Mouse (Mus musculus) layer of hippocampus, adult 8-10 months (tissue): ENCODE data around the gene Gga1. TPM values are rescaled to one million over a fixed set of nuclear protein-coding genes. Genes with fewer than 3 reads are reported as not detected.

ENCODE experiments used
- DNase-seq, 2 experiments: peaks; one replicate each; pipeline ENCODE4 v3.0.0; 2022; ENCODE audit warnings: low spot score in 2 of 2
- microRNA-seq, 2 experiments: library from miRNA; unstranded; fragments of <30 nt; microRNA quantifications; one replicate each; pipeline ENCODE4 v1.2.0; 2022
- total RNA-seq, 4 experiments: library from RNA; stranded (reverse); gene quantifications; 2 replicates each; pipeline ENCODE4 v1.2.4; 2022

The Gga1 gene
- total RNA-seq, 4 experiments from 2014 or later: 59.2 to 63.9 (median 62.6) TPM

- DNase-seq: peak; percentile 74 to 90
Observed at GRCm38 (mm10) chr15:78934784-78935320, 57.9 kb downstream of the Gga1 start, which contains the start of gene Nol12. Gene Nol12, plus strand, starts transcription at chr15:78934933.

- no peak for DNase-seq
Observed at GRCm38 (mm10) chr15:78936403-78936802, 59.4 kb downstream of the Gga1 start.

- DNase-seq: no peak
Observed at GRCm38 (mm10) chr15:78937311-78937710, 60.3 kb downstream of the Gga1 start.

- DNase-seq: no peak
Observed at GRCm38 (mm10) chr15:78937963-78938362, 61.0 kb downstream of the Gga1 start.

- no peak for DNase-seq
Observed at GRCm38 (mm10) chr15:78940325-78940724, 63.3 kb downstream of the Gga1 start.

DNA sequence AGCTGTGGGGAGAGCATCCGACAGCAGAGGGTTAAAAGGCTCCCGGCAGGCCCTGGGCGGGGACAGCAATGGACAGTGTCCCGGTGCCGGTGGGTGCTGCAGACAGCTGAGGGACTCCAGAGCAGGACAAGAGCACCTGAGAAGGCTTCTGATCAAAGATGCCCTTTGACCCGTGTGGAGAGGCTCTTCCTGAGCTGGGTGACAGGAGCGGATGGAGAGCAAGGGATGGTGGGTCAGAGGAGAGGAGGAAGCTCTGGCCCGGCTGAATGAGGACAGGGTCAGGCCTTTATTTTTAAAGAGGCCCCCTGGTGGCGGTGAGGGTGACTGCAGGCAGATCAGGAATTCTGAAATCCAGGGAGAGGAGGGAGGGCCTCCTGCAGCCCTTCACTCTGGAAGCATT is 65.7 kb downstream of the Gga1 start:
- DNase-seq: peak; percentile 64 to 79

Small RNA genes within 50 kb of the gene (microRNA-seq; reads per million reads assigned to microRNA genes)
- gene Mir6955: 0.51 to 1.3 reads per million in 2 experiments

Other genes with a start within 250 kb of the Gga1 start
- 100 to 1,000 TPM; 176 to 224 (median 201) TPM for gene Elfn2, start 158.4 kb upstream of the Gga1 start, total RNA-seq
- 10 to 100 TPM in 1 of 4 experiments, 1 to 10 TPM in 3; 6.5 to 11.2 (median 8.1) TPM for gene Mfng, start 103.7 kb upstream of the Gga1 start, total RNA-seq
- gene Card10, start 74.1 kb upstream of the Gga1 start, total RNA-seq: 1 to 10 TPM; 6.6 to 8.2 (median 6.9) TPM
- 10 to 100 TPM; 14.5 to 18.7 (median 16.2) TPM for gene Cdc42ep1, start 34.6 kb upstream of the Gga1 start, total RNA-seq
- gene Lgals2, start 21.7 kb upstream of the Gga1 start, total RNA-seq: not detected
- 1 to 10 TPM in 1 of 4 experiments, under 1 TPM in 2, not detected in 1; 0.34 to 1.2 (median 0.38) TPM for gene Gm49510, start 22.5 kb downstream of the Gga1 start, total RNA-seq
- 10 to 100 TPM; 28.9 to 33.0 (median 31.8) TPM for gene Sh3bp1, start 22.6 kb downstream of the Gga1 start, total RNA-seq
- gene Pdxp, start 36.7 kb downstream of the Gga1 start, total RNA-seq: 100 to 1,000 TPM; 140 to 156 (median 148) TPM
- 10 to 100 TPM; 16.9 to 40.3 (median 28.2) TPM for gene Lgals1, start 49.5 kb downstream of the Gga1 start, total RNA-seq
- 10 to 100 TPM; 34.4 to 41.8 (median 37.7) TPM for gene Nol12, start 57.7 kb downstream of the Gga1 start, total RNA-seq
- gene Triobp, start 70.5 kb downstream of the Gga1 start, total RNA-seq: 10 to 100 TPM in 2 of 4 experiments, 1 to 10 TPM in 2; 7.0 to 14.1 (median 11.5) TPM
- 10 to 100 TPM; 73.6 to 88.0 (median 81.8) TPM for gene H1f0, start 151.3 kb downstream of the Gga1 start, total RNA-seq
- 1 to 10 TPM in 1 of 4 experiments, under 1 TPM in 1, not detected in 2; 0.81 to 1.0 TPM for gene Galr3, start 164.7 kb downstream of the Gga1 start, total RNA-seq
- gene Ankrd54, start 185.7 kb downstream of the Gga1 start, total RNA-seq: 10 to 100 TPM; 17.3 to 23.9 (median 18.2) TPM
- gene Eif3l, start 198.0 kb downstream of the Gga1 start, total RNA-seq: 10 to 100 TPM; 76.9 to 82.0 (median 77.9) TPM
- gene Micall1, start 231.7 kb downstream of the Gga1 start, total RNA-seq: 10 to 100 TPM; 36.0 to 40.9 (median 38.3) TPM